Mouse (Mus musculus) kidney, embryonic 14.5 days (tissue): Measurements from ENCODE around the gene Yipf2. TPM values are rescaled to one million over a fixed set of nuclear protein-coding genes. Genes with fewer than 3 reads are reported as not detected.

Experiments used
- ATAC-seq: fragments of 200-750 bp; cut with Nextera tagmentation; 2 replicates; pipeline ENCODE4 v1.8.0; 2017; ENCODE audit warnings: moderate number of reproducible peaks, mild to moderate bottlenecking, moderate TSS enrichment, moderate library complexity; ENCODE audit not compliant: low FRiP score, low TSS enrichment
- H3K27ac ChIP-seq: fragments of 300-500 bp; sonication (generic); 2 replicates; pipeline ENCODE4 v1.5.1; 2014; ENCODE audit warnings: low read depth, mild to moderate bottlenecking, low read length, moderate library complexity, mixed read lengths
- H3K27me3 ChIP-seq: fragments of 300-500 bp; sonication (generic); 2 replicates; pipeline ENCODE4 v1.6.1; 2014; ENCODE audit warnings: mild to moderate bottlenecking, low read length; ENCODE audit not compliant: control insufficient read depth, insufficient read depth
- H3K36me3 ChIP-seq: fragments of 300-500 bp; sonication (generic); 2 replicates; pipeline ENCODE4 v1.6.1; 2014; ENCODE audit warnings: low read length, mixed read lengths; ENCODE audit not compliant: control insufficient read depth, insufficient read depth
- H3K4me1 ChIP-seq: fragments of 300-500 bp; sonication (generic); 2 replicates; pipeline ENCODE4 v1.6.1; 2014; ENCODE audit warnings: low read length, mixed read lengths; ENCODE audit not compliant: control insufficient read depth, insufficient read depth
- H3K4me2 ChIP-seq: fragments of 300-500 bp; sonication (generic); replicated peaks from 2 replicates; pipeline ENCODE4 v1.6.1; 2014; ENCODE audit warnings: low read depth, mild to moderate bottlenecking, low read length
- H3K4me3 ChIP-seq: fragments of 300-500 bp; sonication (generic); 2 replicates; pipeline ENCODE4 v1.5.1; 2014; ENCODE audit warnings: mild to moderate bottlenecking, low read length
- H3K9ac ChIP-seq: fragments of 300-500 bp; sonication (generic); 2 replicates; pipeline ENCODE4 v1.6.1; 2014; ENCODE audit warnings: low read depth, mild to moderate bottlenecking, low read length, moderate library complexity
- H3K9me3 ChIP-seq: fragments of 300-500 bp; sonication (generic); 2 replicates; pipeline ENCODE4 v1.6.1; 2016; ENCODE audit warnings: low read length; ENCODE audit not compliant: control insufficient read depth
- WGBS: fragments of 180-500 bp; shearing (Covaris S2); extraction: QIAGEN DNeasy Blood & Tissue Kit; methylation state at CpG from one replicate; pipeline ENCODE4 v1.1.7; 2014; 5-methylcytosine and 5-hydroxymethylcytosine counted together
- polyA plus RNA-seq: library from polyadenylated mRNA; unstranded; fragments of >200 nt; fragmentation: Nextera tagmentation; extraction: Ambion mirVana; gene quantifications from 2 replicates; pipeline ENCODE4 v1.2.1, GENCODE M21; 2014

Gene Yipf2
- polyA plus RNA-seq, 1 experiment from 2014 or later, result 23.4 TPM

DNA sequence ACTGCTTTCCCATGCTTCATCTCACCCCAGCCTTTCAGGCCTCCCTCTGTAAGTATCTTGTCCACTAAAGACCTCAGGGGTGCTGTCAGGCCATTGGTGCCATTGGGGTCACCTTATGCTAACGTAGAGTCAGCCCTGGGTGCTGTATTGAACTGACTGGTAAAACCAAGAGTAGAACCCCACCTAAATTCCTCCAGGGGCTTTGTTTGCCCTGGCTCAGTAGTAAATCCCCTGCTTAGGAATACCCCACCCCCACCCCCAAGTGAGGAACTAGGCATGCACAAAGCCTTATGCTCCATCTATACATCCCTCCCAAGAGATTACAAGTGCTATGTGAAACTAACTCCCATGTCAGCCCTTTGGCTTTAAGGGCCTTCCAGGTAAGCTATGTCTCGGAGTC lies 35.1 kb downstream of the Yipf2 start:
- no peak overlapping the region for H3K4me2 ChIP-seq
- 96% methylated on average over 2 of the region's 2 CpGs for WGBS
- no peaks in the 10 kb centered on the region for H3K9me3 ChIP-seq
- no peak overlapping the region for H3K9ac ChIP-seq
- H3K36me3 ChIP-seq, result peaks cover 11% of the 10 kb centered on the region
- 0 out of 2 replicates have a peak, but pooled peaks cover 3% of the 10 kb centered on the region for H3K4me1 ChIP-seq
- H3K4me3 ChIP-seq, result no peak overlapping the region
- no peak for ATAC-seq
- no peaks in the 10 kb centered on the region for H3K27me3 ChIP-seq
- no peak overlapping the region for H3K27ac ChIP-seq

DNA sequence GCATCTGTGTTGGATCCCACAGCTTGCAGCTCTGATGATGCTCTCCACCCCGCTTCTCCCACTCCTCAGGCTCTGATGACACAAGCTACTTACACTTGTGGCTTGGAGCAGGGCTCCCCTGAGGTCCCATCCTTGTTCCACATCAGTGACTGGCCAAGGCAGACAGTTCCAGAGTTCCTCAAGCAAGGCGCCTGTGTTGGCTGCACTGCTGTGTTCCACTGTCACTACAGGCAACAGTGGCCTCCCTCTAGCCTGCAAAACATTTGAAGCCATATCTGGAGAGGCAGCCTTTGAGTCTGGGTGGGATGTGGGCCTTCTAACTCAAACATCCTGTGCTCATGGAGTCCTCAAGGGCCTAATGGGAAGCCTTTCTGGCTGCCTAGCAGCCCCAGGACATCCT lies 35.6 kb downstream of the Yipf2 start:
- Histone ChIP-seq H3K27ac (no peak overlapping the region), H3K9ac (no peak overlapping the region), H3K4me3 (no peak overlapping the region), H3K27me3 (no peaks in the 10 kb centered on the region), H3K4me2 (no peak overlapping the region), H3K4me1 (0 out of 2 replicates have a peak, but pooled peaks cover 3% of the 10 kb centered on the region), H3K9me3 (no peaks in the 10 kb centered on the region), H3K36me3 (peaks cover 15% of the 10 kb centered on the region)
- 83% methylated on average over 2 of the region's 2 CpGs for WGBS
- no peak for ATAC-seq

DNA sequence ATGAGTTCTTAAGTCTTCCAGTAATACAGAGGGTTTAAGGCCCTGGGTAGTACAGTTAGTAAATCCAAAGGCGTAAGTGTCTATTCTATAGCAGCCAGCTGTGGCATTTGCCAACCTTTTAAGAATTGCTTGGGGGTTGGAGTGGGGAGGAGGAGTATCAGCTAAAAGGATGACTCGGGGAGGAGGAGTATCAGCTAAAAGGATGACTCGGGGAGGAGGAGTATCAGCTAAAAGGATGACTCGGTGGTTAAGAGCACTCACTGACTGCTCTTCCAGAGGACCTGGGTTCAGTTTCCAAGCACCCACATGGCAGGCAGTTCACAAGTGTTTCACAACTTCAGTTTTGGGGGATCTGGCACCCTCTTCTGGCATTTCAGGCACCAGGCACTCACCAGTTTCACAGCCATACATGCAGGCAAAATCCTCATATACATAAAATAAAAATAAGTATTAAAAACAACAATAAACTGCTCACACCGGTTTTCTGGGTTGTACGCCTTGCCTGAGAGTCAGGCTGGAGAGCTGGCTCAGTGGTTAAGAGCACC lies 37.4 kb downstream of the Yipf2 start:
- H3K4me3 ChIP-seq, result no peak overlapping the region
- peaks cover 24% of the 10 kb centered on the region for H3K36me3 ChIP-seq
- no peak overlapping the region for H3K9ac ChIP-seq
- no peaks in the 10 kb centered on the region for H3K27me3 ChIP-seq
- no peak overlapping the region for H3K4me2 ChIP-seq
- no peak for ATAC-seq
- 92% methylated on average over 6 of the region's 6 CpGs for WGBS
- H3K9me3 ChIP-seq, result no peaks in the 10 kb centered on the region
- H3K27ac ChIP-seq, result no peak overlapping the region
- H3K4me1 ChIP-seq, result 0 out of 2 replicates have a peak, but pooled peaks cover 3% of the 10 kb centered on the region

DNA sequence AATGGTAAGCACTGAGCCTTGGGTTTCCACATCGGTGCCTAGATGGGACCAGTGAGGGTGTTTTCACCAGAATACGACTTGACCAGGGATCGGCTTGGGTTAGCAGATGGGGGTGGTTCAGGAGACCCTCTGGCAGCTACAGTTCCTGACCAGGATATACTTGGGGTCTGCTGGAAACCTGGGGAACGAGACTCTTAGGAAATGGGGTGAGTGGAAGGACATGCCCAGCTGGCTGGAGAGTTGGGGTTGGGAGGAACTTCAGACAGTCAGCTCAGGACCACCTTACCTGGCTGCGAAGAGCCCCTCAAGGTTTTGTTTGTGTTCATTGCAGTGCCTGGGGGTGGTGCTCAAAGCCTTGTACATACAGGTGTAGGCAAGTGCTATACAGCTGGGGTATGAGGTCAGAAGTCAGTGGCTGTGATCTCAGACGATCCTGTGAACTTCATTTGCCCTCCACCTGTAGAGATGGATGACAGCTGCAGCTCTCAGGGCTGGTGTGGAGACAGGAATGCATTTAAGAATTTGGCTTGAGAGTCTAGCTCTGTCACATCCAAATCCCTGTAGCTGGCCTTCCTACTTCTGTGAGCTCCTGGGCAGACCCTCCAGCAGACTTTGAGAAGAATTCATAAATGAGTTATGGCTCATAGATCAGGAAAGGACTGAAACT lies 38.9 kb downstream of the Yipf2 start:
- Histone ChIP-seq H3K4me3 (no peak overlapping the region), H3K9ac (no peak overlapping the region), H3K36me3 (peaks cover 30% of the 10 kb centered on the region), H3K4me2 (no peak overlapping the region), H3K27ac (no peak overlapping the region), H3K4me1 (0 out of 2 replicates have a peak, but pooled peaks cover 3% of the 10 kb centered on the region), H3K27me3 (no peaks in the 10 kb centered on the region), H3K9me3 (no peaks in the 10 kb centered on the region)
- 86% methylated on average over 6 of the region's 6 CpGs for WGBS
- ATAC-seq, result no peak

DNA sequence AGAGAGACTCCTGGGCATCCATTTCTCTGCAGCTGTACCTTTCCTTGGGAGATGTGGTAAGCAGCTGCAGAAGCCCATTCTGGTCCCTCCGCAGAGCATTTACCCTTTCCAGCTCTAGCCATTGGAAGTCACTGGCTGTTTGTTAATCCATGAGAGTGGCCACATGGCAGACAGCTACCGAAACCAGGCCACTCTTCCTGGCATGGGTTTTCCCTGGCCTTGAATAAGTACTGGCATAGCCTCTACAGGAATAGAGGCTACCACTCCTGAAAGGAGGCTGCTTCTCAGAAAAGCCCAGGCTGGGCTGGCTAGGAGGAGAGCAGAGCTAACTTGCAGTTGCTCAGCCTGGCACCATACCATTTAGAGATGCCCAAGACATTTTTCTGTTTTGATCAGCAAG lies 41.6 kb downstream of the Yipf2 start:
- H3K4me2 ChIP-seq, result no peak overlapping the region
- ATAC-seq, result no peak
- no peak overlapping the region for H3K4me3 ChIP-seq
- H3K4me1 ChIP-seq, result peaks cover 8% of the 10 kb centered on the region; the same call in 1 of the 2 replicates
- H3K36me3 ChIP-seq, result peaks cover 23% of the 10 kb centered on the region; the same call in 1 of the 2 replicates
- H3K9me3 ChIP-seq, result no peaks in the 10 kb centered on the region
- H3K9ac ChIP-seq, result no peak overlapping the region
- H3K27me3 ChIP-seq, result no peaks in the 10 kb centered on the region
- no peak overlapping the region for H3K27ac ChIP-seq
- WGBS, result 97% methylated on average over 2 of the region's 2 CpGs

DNA sequence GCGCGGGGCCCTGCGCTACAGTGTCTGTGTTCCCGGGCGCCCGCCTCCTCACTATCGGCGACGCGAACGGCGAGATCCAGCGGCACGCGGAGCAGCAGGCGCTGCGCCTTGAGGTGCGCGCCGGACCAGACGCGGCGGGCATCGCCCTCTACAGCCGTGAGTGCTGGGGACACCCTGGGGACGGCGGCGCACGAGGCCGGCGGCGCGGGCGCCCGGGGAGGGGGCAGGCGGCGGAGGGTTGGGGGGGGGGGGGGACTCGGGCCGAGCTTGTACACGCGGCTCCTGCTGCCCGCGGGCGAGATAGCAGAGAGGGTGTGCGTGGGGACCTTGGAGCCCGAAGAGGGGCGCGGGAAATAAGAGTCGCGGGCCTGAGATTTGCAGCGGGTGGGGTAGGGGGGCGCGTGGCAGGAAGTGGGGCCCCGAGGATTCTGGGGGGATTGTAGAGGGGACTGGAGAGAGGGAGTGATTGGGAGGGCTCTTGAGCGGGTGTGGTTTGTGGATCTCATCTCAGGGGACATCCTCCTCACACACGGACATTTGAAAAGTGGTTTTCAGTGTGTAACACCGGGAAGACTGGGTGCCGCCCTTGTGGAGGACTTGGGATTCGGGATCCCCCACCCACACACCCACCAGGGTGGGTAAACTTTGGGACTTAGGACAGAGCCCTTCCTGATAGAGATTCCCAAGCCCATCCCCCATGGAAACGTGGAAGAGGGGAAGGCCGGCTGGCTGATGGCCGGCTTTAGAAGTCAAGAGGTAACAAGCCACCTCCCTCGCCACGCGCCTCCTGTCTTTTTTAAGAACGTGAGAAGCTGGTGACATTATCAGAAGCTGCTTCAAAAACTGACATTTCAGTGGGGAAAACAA lies 45.3 kb downstream of the Yipf2 start:
- H3K4me2 ChIP-seq, result peak overlapping the region; percentile 64
- H3K9me3 ChIP-seq, result no peaks in the 10 kb centered on the region
- WGBS, result under 1% methylated on average over 50 of the region's 66 CpGs
- H3K27me3 ChIP-seq, result no peaks in the 10 kb centered on the region
- H3K9ac ChIP-seq, result peak overlapping the region; percentile 99
- peak overlapping the region; percentile 84 for H3K4me3 ChIP-seq
- ATAC-seq, result peak; percentile 26
- H3K36me3 ChIP-seq, result peaks cover 22% of the 10 kb centered on the region; the same call in 1 of the 2 replicates
- peaks cover 16% of the 10 kb centered on the region; the same call in 1 of the 2 replicates for H3K4me1 ChIP-seq
- H3K27ac ChIP-seq, result peak overlapping the region; percentile 98

DNA sequence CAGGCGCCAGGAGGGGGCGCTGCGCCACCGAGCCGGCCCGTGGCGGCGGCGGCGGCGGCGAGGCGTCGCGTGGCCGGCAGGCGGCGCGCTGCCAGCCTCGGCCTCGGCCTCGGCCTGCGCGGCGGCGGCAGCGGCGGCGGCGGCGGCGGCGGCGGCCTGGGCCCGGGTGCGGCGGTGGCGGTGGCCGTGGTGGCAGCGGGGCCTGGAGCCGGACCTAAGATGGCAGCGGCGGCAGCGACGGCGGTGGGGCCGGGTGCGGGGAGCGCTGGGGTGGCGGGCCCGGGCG lies 45.9 kb downstream of the Yipf2 start, which contains the start of gene Carm1:
TSS of gene Carm1 (plus strand) at position 106 of the 286 bp plus-strand sequence.
- H3K4me2 ChIP-seq, result peak within 1 kb of the TSS; percentile 64
- peak within 1 kb of the TSS; percentile 99 for H3K9ac ChIP-seq
- no peaks in the 10 kb centered on the region for H3K9me3 ChIP-seq
- peaks cover 19% of the 10 kb centered on the region; the same call in 1 of the 2 replicates for H3K36me3 ChIP-seq
- peaks cover 16% of the 10 kb centered on the region; the same call in 1 of the 2 replicates for H3K4me1 ChIP-seq
- 0% methylated on average over 29 of the region's 52 CpGs for WGBS
- ATAC-seq, result no peak
- peak within 1 kb of the TSS; percentile 84 for H3K4me3 ChIP-seq
- no peaks in the 10 kb centered on the region for H3K27me3 ChIP-seq
- H3K27ac ChIP-seq, result peak within 1 kb of the TSS; percentile 98

DNA sequence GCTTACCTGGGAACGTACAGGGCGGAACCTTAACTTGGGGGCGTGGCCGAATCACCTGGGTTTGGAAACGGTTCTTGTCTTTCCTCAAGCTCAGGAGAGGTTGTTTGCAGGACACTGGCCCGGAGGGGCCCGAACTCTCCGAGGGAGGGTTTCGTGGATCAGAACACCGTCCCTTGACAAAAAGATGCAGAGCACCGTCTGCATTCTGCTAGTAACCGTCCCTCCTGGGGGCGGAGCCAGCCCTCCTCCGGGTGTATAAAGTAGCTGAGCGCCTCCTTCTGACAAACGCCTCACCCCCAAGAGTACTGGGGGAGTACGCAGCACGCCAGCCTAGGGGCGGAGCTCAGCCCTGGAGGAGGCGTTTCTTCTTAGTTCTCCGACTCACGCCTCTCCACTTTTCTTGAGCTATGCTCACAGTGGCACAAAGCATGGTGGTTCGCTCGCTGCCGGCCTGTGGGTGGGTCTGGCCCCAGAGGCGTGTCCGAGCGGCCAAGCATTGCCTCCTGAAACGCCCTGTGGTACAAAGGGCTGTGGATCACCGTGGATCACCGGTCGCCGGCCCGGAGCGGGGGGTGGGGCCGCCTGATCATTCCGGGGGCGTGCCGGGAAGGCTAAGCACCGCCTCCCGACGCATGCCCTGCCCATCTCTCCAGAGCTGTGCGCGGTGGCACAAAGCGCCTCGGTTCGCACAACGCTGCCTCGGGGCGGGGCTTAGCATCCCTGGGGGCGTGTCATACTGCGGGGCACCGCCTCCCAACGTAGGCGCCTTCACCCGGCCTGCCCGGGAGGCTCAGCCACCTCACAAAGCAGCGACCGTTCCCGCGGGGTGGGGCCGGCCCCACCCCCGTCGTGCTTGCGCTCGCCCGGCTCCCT lies 46.5 kb downstream of the Yipf2 start:
- Histone ChIP-seq H3K4me3 (peak overlapping the region; percentile 84), H3K27ac (peak overlapping the region; percentile 92), H3K4me1 (peaks cover 16% of the 10 kb centered on the region; the same call in 1 of the 2 replicates), H3K9ac (peak overlapping the region; percentile 99), H3K27me3 (no peaks in the 10 kb centered on the region), H3K36me3 (peaks cover 15% of the 10 kb centered on the region; the same call in 1 of the 2 replicates), H3K9me3 (no peaks in the 10 kb centered on the region), H3K4me2 (peak overlapping the region; percentile 50)
- under 1% methylated on average over 58 of the region's 67 CpGs for WGBS
- ATAC-seq, result peak; percentile 92
